Mouse (Mus musculus) heart, postnatal 0 days (tissue): Measurements from ENCODE around the gene Olfr702.

Experiments used
- CTCF ChIP-seq: IDR thresholded peaks from 2 replicates; pipeline ENCODE4 v1.5.1; 2016; ENCODE audit warnings: antibody characterized with exemption, control low read depth, low read depth
- EP300 ChIP-seq: IDR thresholded peaks from 2 replicates; pipeline ENCODE4 v1.6.1; 2016; ENCODE audit warnings: antibody characterized with exemption, low read depth

- no peak for TF ChIP-seq EP300
- no peak for TF ChIP-seq CTCF
These were observed 25.0 kb downstream of the Olfr702 start, which contains the start of gene Olfr700 for GRCm38 (mm10) chr7:106808734-106809133.
